In the genomic region with DNA sequence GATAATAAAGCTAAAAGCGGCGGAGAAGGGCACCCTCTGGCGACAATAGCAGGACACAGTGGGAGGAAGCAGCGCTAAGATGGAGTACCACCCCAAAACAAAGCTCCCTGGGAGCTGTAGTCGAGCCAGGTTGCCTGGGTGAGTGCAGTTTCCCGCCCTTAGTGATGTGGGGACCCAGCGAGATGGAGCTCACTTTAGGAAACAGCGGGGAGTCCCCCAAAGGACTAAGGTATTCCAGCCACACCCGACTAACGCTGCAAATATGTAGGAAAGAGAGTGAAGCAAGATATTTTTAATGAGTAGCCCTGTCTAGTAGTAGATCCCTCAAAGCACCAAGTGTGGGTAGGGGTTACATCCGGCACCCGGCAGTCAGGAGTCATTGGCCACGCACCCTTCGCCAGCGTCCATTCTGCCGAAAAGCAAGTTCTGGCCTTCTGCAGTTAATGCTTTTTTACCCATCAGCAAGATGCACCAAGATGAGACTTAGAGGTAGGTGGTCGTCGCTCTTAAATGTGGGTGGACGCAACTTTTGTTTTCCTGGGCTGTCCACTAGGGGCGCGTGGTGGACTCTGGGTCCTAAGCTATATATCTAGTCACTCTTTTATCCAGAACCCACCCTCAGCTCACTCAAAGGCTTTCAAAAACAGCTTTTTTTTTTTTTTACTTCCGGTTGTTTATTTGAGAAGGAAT, we compare ENCODE assay signal across 8 mouse cellular contexts. TPM values are rescaled to one million over a fixed set of nuclear protein-coding genes. Genes with fewer than 3 reads are reported as not detected.
DNase-seq lines count a peak whose midpoint lies in the region; ATAC-seq and TF ChIP-seq lines count a peak whose summit lies in the region.

A gene (plus strand): TSS at position 161 of the 690 bp plus-strand sequence.

- H3K4me3 ChIP-seq in gastrocnemius, adult 2 months = peak within 1 kb of the TSS; percentile 78
- peak within 1 kb of the TSS; percentile 49 for H3K4me3 ChIP-seq in hindbrain, postnatal 0 days (ENCODE audit: low read length)
- peak within 1 kb of the TSS; percentile 96 for H3K4me3 ChIP-seq in megakaryocyte, embryonic 14.5 days (replicated peaks)

- under 1% methylated on average over 22 of the region's 22 CpGs for whole genome bisulfite sequencing in hindbrain, postnatal 0 days

- peak within 1 kb of the TSS; percentile 25 for H3K9ac ChIP-seq in hindbrain, postnatal 0 days (replicated peaks; ENCODE audit: low read length)

- peak within 1 kb of the TSS; percentile 72 for H3K4me2 ChIP-seq in hindbrain, postnatal 0 days (ENCODE audit: low read depth, low read length)

- TF ChIP-seq CTCF in gastrocnemius, adult 2 months (IDR thresholded peaks at IDR 0.05) = peak; percentile 60
- TF ChIP-seq CTCF in hindbrain, postnatal 0 days (IDR thresholded peaks at IDR 0.05; ENCODE audit: low read depth) = peak; percentile 77

- H3K4me1 ChIP-seq in hindbrain, postnatal 0 days (ENCODE audit: insufficient read depth, low read length) = no peaks in the 10 kb centered on the region
- peaks cover 52% of the 10 kb centered on the region for H3K4me1 ChIP-seq in megakaryocyte, embryonic 14.5 days

- H3K9me3 ChIP-seq in hindbrain, postnatal 0 days (ENCODE audit: low read length) = no peaks in the 10 kb centered on the region
- peaks cover 8% of the 10 kb centered on the region; the same call in 1 of the 2 replicates for H3K9me3 ChIP-seq in megakaryocyte, embryonic 14.5 days

- no peaks in the 10 kb centered on the region for H3K27me3 ChIP-seq in hindbrain, postnatal 0 days (ENCODE audit: insufficient read depth, low read length)
- peaks cover 7% of the 10 kb centered on the region for H3K27me3 ChIP-seq in megakaryocyte, embryonic 14.5 days (replicated peaks)

- peak; percentile 96 for ATAC-seq in common myeloid progenitor, adult 5-6 weeks (replicated peaks; ENCODE audit: low read depth, poor library complexity, severe bottlenecking)
- ATAC-seq in hindbrain, postnatal 0 days = peak; percentile 96

- H3K27ac ChIP-seq in gastrocnemius, adult 2 months = peak within 1 kb of the TSS; percentile 83
- H3K27ac ChIP-seq in hindbrain, postnatal 0 days = peak within 1 kb of the TSS; percentile 54; the same call in 1 of the 2 replicates

- DNase-seq in adipocyte (ENCODE audit: low spot score) = peak; percentile 87
- DNase-seq in gastrocnemius, adult 2 months = peak; percentile 75
- DNase-seq in hindbrain, postnatal 0 days (ENCODE audit: low spot score) = peak; percentile 91
- DNase-seq in left cerebral cortex, adult 8-10 months (ENCODE audit: low spot score in 2 of 2) = peak; percentile 26 to 61
- peak; percentile 72 for DNase-seq in right cerebral cortex, adult 2 months (ENCODE audit: low spot score in 2 of 2)
- DNase-seq in urinary bladder, postnatal 4 days (ENCODE audit: low spot score in 2 of 2) = peak; percentile 63 to 67

- H3K36me3 ChIP-seq in hindbrain, postnatal 0 days (ENCODE audit: insufficient read depth, low read length) = no peaks in the 10 kb centered on the region
- H3K36me3 ChIP-seq in megakaryocyte, embryonic 14.5 days (replicated peaks; ENCODE audit: low read length) = peaks cover 11% of the 10 kb centered on the region

- intact Hi-C loops in gastrocnemius, adult 2 months (cut with DNase I) = loop anchor here (5.0 kb wide), 1 partner anchor 37 kb away; no protein-coding TSS in a partner anchor

RNA-seq across cellular contexts. Expression of the gene that starts here (rescaled TPM):
- 16.7 and 22.7 TPM in 2 replicates for total RNA-seq in common myeloid progenitor, adult 5-6 weeks (2017)
- 1 to 10 TPM in 1 of 2 experiments, under 1 TPM in 1; 0.99 to 1.3 TPM for total RNA-seq in gastrocnemius, adult 2 months (2021)
- 4.5 and 8.3 TPM in 2 replicates for total RNA-seq in hindbrain, postnatal 0 days (2014; rRNA removed)
- polyA plus RNA-seq in hindbrain, postnatal 0 days (2015; fragmentation: Nextera tagmentation; extraction: Ambion mirVana) = 5.6 and 5.8 TPM in 2 replicates
- 1 to 10 TPM; 7.1 to 9.4 (median 7.2) TPM for total RNA-seq in left cerebral cortex, adult 8-10 months (2022)
- polyA plus RNA-seq in megakaryocyte, embryonic 14.5 days (2012; ENCODE audit: insufficient read depth, low replicate concordance) = 0.25 TPM in 1 of 2 replicates, not detected in the other

Comparison
In these comparisons a context has a peak if more than half of its experiments do, and no peak if none do; other contexts are left out.
1. Peak in every context shown above with its lines: DNase-seq, ATAC-seq, H3K4me3 ChIP-seq and H3K27ac ChIP-seq.